Mouse (Mus musculus) heart, embryonic 16.5 days (tissue): ENCODE measurements at regions not wholly inside any gene's neighbourhood (a gene's known extent, or its start where the extent isn't known, plus 50 kb on each side); places are given as distances from the start of the nearest gene placed in this dataset.

Source experiments
- ATAC-seq: fragments of 200-750 bp; cut with Nextera tagmentation; replicated peaks from 2 replicates; pipeline ENCODE4 v1.8.0; 2017; ENCODE audit warnings: moderate number of reproducible peaks; ENCODE audit not compliant: insufficient read depth, low FRiP score; ENCODE audit errors: extremely low read depth
- H3K27ac ChIP-seq: fragments of 300-500 bp; sonication (generic); 2 replicates; pipeline ENCODE4 v1.5.1; 2014; ENCODE audit warnings: mild to moderate bottlenecking, low read length, control low read depth, moderate library complexity
- H3K27me3 ChIP-seq: fragments of 300-500 bp; sonication (generic); 2 replicates; pipeline ENCODE4 v1.6.1; 2014; ENCODE audit warnings: low read length, mixed read lengths; ENCODE audit not compliant: control insufficient read depth, insufficient read depth
- H3K36me3 ChIP-seq: fragments of 300-500 bp; sonication (generic); 2 replicates; pipeline ENCODE4 v1.6.1; 2014; ENCODE audit not compliant: control insufficient read depth, insufficient read depth
- H3K4me1 ChIP-seq: fragments of 300-500 bp; sonication (generic); 2 replicates; pipeline ENCODE4 v1.6.1; 2014; ENCODE audit warnings: low read length, mixed read lengths; ENCODE audit not compliant: control insufficient read depth, insufficient read depth
- H3K4me2 ChIP-seq: fragments of 300-500 bp; sonication (generic); 2 replicates; pipeline ENCODE4 v1.6.1; 2014; ENCODE audit warnings: low read depth, mild to moderate bottlenecking, control low read depth, low read length
- H3K4me3 ChIP-seq: fragments of 300-500 bp; sonication (generic); 2 replicates; pipeline ENCODE4 v1.5.1; 2014; ENCODE audit warnings: mild to moderate bottlenecking, control low read depth, low read length
- H3K9ac ChIP-seq: fragments of 300-500 bp; sonication (generic); 2 replicates; pipeline ENCODE4 v1.6.1; 2014; ENCODE audit warnings: low read length, control low read depth
- H3K9me3 ChIP-seq: fragments of 300-500 bp; sonication (generic); replicated peaks from 2 replicates; pipeline ENCODE4 v1.6.1; 2016; ENCODE audit warnings: low read length; ENCODE audit not compliant: control insufficient read depth
- WGBS: fragments of 180-500 bp; shearing (Covaris S2); extraction: QIAGEN DNeasy Blood & Tissue Kit; methylation state at CpG from one replicate; pipeline ENCODE4 v1.1.7; 2014; 5-methylcytosine and 5-hydroxymethylcytosine counted together

- no peak for ATAC-seq
- 55% methylated on average over 2 of the region's 2 CpGs for WGBS
Measured at GRCm38 (mm10) chr12:109891206-109891605, 291.1 kb upstream of the Rtl1 start.

GRCm38 (mm10) chr12:109892834-109893233 lies 292.7 kb upstream of the Rtl1 start:
- H3K4me1 ChIP-seq: no peaks in the 10 kb centered on the region
- H3K27ac ChIP-seq: no peak overlapping the region
- no peaks in the 10 kb centered on the region for H3K36me3 ChIP-seq
- H3K27me3 ChIP-seq: no peaks in the 10 kb centered on the region
- no peak overlapping the region for H3K4me3 ChIP-seq
- no peak overlapping the region for H3K9ac ChIP-seq
- no peak overlapping the region for H3K4me2 ChIP-seq
- no peaks in the 10 kb centered on the region for H3K9me3 ChIP-seq
- no peak for ATAC-seq

More at GRCm38 (mm10) chr12:109891206-109891605, 291.1 kb upstream of the Rtl1 start:
- H3K4me2 ChIP-seq: no peak overlapping the region
- H3K27me3 ChIP-seq: no peaks in the 10 kb centered on the region
- no peaks in the 10 kb centered on the region for H3K36me3 ChIP-seq
- no peaks in the 10 kb centered on the region for H3K4me1 ChIP-seq
- no peak overlapping the region for H3K9ac ChIP-seq
- no peak overlapping the region for H3K27ac ChIP-seq
- H3K4me3 ChIP-seq: no peak overlapping the region
- no peaks in the 10 kb centered on the region for H3K9me3 ChIP-seq

GRCm38 (mm10) chr12:109893657-109894056 lies 293.5 kb upstream of the Rtl1 start:
- Histone ChIP-seq H3K36me3 (no peaks in the 10 kb centered on the region), H3K9ac (no peak overlapping the region), H3K4me3 (no peak overlapping the region), H3K27ac (no peak overlapping the region), H3K9me3 (no peaks in the 10 kb centered on the region), H3K4me2 (no peak overlapping the region), H3K4me1 (no peaks in the 10 kb centered on the region), H3K27me3 (no peaks in the 10 kb centered on the region)
- 58% methylated on average over 4 of the region's 4 CpGs for WGBS
- no peak for ATAC-seq

- ATAC-seq: no peak
- Histone ChIP-seq H3K4me3 (no peak overlapping the region), H3K27me3 (no peaks in the 10 kb centered on the region), H3K9ac (no peak overlapping the region), H3K27ac (no peak overlapping the region), H3K4me1 (no peaks in the 10 kb centered on the region), H3K4me2 (no peak overlapping the region), H3K9me3 (no peaks in the 10 kb centered on the region), H3K36me3 (no peaks in the 10 kb centered on the region)
- WGBS: 67% methylated on average over 7 of the region's 7 CpGs
Measured at GRCm38 (mm10) chr12:109895389-109895788, 295.3 kb upstream of the Rtl1 start.

GRCm38 (mm10) chr12:109896397-109896796 lies 296.3 kb upstream of the Rtl1 start:
- no peaks in the 10 kb centered on the region for H3K9me3 ChIP-seq
- H3K36me3 ChIP-seq: no peaks in the 10 kb centered on the region
- no peaks in the 10 kb centered on the region for H3K27me3 ChIP-seq
- no peaks in the 10 kb centered on the region for H3K4me1 ChIP-seq
- H3K27ac ChIP-seq: no peak overlapping the region
- no peak for ATAC-seq
- no peak overlapping the region for H3K9ac ChIP-seq
- 88% methylated on average over 9 of the region's 9 CpGs for WGBS
- no peak overlapping the region for H3K4me2 ChIP-seq
- no peak overlapping the region for H3K4me3 ChIP-seq

- H3K9me3 ChIP-seq: no peaks in the 10 kb centered on the region
- H3K27ac ChIP-seq: no peak overlapping the region
- no peak for ATAC-seq
- WGBS: 74% methylated on average over 10 of the region's 10 CpGs
- H3K27me3 ChIP-seq: no peaks in the 10 kb centered on the region
- H3K9ac ChIP-seq: no peak overlapping the region
- no peaks in the 10 kb centered on the region for H3K4me1 ChIP-seq
- H3K4me2 ChIP-seq: no peak overlapping the region
- H3K36me3 ChIP-seq: no peaks in the 10 kb centered on the region
- no peak overlapping the region for H3K4me3 ChIP-seq
Measured at GRCm38 (mm10) chr12:109896906-109897305, 296.8 kb upstream of the Rtl1 start.

- no peak for ATAC-seq
Measured at GRCm38 (mm10) chr12:109897861-109898385, 297.8 kb upstream of the Rtl1 start.

GRCm38 (mm10) chr12:109899420-109899819 lies 299.3 kb upstream of the Rtl1 start:
- ATAC-seq: no peak
- 81% methylated on average over 3 of the region's 3 CpGs for WGBS

More at GRCm38 (mm10) chr12:109897861-109898385, 297.8 kb upstream of the Rtl1 start:
- Histone ChIP-seq H3K4me2 (no peak overlapping the region), H3K4me1 (no peaks in the 10 kb centered on the region), H3K9me3 (no peaks in the 10 kb centered on the region), H3K36me3 (no peaks in the 10 kb centered on the region), H3K9ac (no peak overlapping the region), H3K27ac (no peak overlapping the region), H3K4me3 (no peak overlapping the region), H3K27me3 (no peaks in the 10 kb centered on the region)
- WGBS: 76% methylated on average over 11 of the region's 11 CpGs

GRCm38 (mm10) chr12:109910966-109911495 lies 310.9 kb upstream of the Rtl1 start:
- Histone ChIP-seq H3K9me3 (no peaks in the 10 kb centered on the region), H3K9ac (no peak overlapping the region), H3K36me3 (no peaks in the 10 kb centered on the region), H3K4me1 (no peaks in the 10 kb centered on the region), H3K4me3 (no peak overlapping the region), H3K27me3 (no peaks in the 10 kb centered on the region), H3K4me2 (no peak overlapping the region), H3K27ac (no peak overlapping the region)
- 67% methylated on average over 9 of the region's 9 CpGs for WGBS
- no peak for ATAC-seq

More at GRCm38 (mm10) chr12:109899420-109899819, 299.3 kb upstream of the Rtl1 start:
- Histone ChIP-seq H3K27ac (no peak overlapping the region), H3K9ac (no peak overlapping the region), H3K4me1 (no peaks in the 10 kb centered on the region), H3K4me2 (no peak overlapping the region), H3K27me3 (no peaks in the 10 kb centered on the region), H3K4me3 (no peak overlapping the region), H3K36me3 (no peaks in the 10 kb centered on the region), H3K9me3 (no peaks in the 10 kb centered on the region)
